ENCODE assay signal across 21 mouse cellular contexts in the genomic region with DNA sequence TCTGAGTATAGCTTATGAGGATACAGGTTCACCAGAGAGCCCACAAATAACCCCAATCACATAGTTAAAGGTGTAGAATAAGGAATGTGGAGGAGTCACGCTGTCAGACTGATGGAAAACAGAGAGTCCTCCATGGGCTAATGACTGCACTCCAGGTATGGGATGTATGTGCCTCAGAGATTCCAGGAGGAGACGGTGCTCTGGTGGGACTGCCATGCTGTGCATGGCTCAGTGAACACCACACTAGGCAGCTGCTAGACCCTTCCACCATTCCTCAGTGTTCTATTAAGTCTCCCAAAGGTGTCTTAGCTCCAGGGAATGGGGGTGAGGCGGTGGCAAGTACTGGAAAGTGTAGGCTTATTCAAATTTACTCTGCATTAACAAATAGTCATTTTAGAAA.
A peak's percentile ranks its signal among the peaks of the same experiment; 100 is the strongest.
DNase-seq lines count a peak whose midpoint lies in the region; ATAC-seq lines count a peak whose summit lies in the region.
"Had no signal": no experiment of that assay in that cellular context is flagged by ENCODE, and none has a peak within 500 bp of the region (broad histone marks: within the 10 kb centered on the region; RNA-seq: fewer than 3 reads in every experiment).

No protein-coding gene starts in this region.

- H3K27me3 ChIP-seq in kidney, embryonic 14.5 days (ENCODE audit: control insufficient read depth, insufficient read depth, low read length): no peaks in the 10 kb centered on the region
- no peaks in the 10 kb centered on the region for H3K27me3 ChIP-seq in kidney, embryonic 16.5 days (ENCODE audit: insufficient read depth, low read length)
- H3K27me3 ChIP-seq: embryonic facial prominence, embryonic 13.5 days; embryonic facial prominence, embryonic 15.5 days; forebrain, embryonic 12.5 days had no signal

- no peak for DNase-seq in kidney, postnatal 14 days
- DNase-seq in kidney, adult 9 months: no peak
- DNase-seq: adrenal gland, adult 2 months; adrenal gland, postnatal 10 days; adrenal gland, postnatal 25 days; cerebellum, adult 11 months; cerebellum, adult 18-20 months; cerebellum, adult 8-10 months; cerebellum, adult 9-11 months; cerebellum, postnatal 14 days; cerebellum, postnatal 36 days; embryo, embryonic 11 days had no signal

- WGBS in kidney, embryonic 14.5 days: 66% methylated on average over 3 of the region's 3 CpGs
- 55% methylated on average over 3 of the region's 3 CpGs for WGBS in kidney, embryonic 16.5 days

- no peaks in the 10 kb centered on the region for H3K9me3 ChIP-seq in kidney, embryonic 14.5 days (ENCODE audit: control insufficient read depth, low read length)
- H3K9me3 ChIP-seq in kidney, embryonic 16.5 days (ENCODE audit: low read length): no peaks in the 10 kb centered on the region
- H3K9me3 ChIP-seq: embryonic facial prominence, embryonic 13.5 days; embryonic facial prominence, embryonic 15.5 days; forebrain, embryonic 10.5 days; forebrain, embryonic 12.5 days had no signal

- no peak overlapping the region for H3K4me3 ChIP-seq in kidney, embryonic 14.5 days (ENCODE audit: low read length)
- H3K4me3 ChIP-seq in kidney, embryonic 16.5 days (ENCODE audit: low read length): no peak overlapping the region
- H3K4me3 ChIP-seq: embryonic facial prominence, embryonic 13.5 days; embryonic facial prominence, embryonic 15.5 days; erythroblast, embryonic 14.5 days; forebrain, embryonic 10.5 days; forebrain, embryonic 12.5 days had no signal

- H3K36me3 ChIP-seq in kidney, embryonic 14.5 days (ENCODE audit: control insufficient read depth, insufficient read depth, low read length): no peaks in the 10 kb centered on the region
- no peaks in the 10 kb centered on the region for H3K36me3 ChIP-seq in kidney, embryonic 16.5 days (ENCODE audit: insufficient read depth, low read length)
- H3K36me3 ChIP-seq: embryonic facial prominence, embryonic 13.5 days; embryonic facial prominence, embryonic 15.5 days; forebrain, embryonic 10.5 days; forebrain, embryonic 12.5 days had no signal

- H3K9ac ChIP-seq in kidney, embryonic 14.5 days (ENCODE audit: low read depth, low read length): no peak overlapping the region
- H3K9ac ChIP-seq in kidney, embryonic 16.5 days (replicated peaks; ENCODE audit: low read length): no peak overlapping the region
- H3K9ac ChIP-seq: embryonic facial prominence, embryonic 13.5 days; embryonic facial prominence, embryonic 15.5 days; forebrain, embryonic 12.5 days had no signal

- ATAC-seq in kidney, embryonic 14.5 days (ENCODE audit: low FRiP score, low TSS enrichment): peak; percentile 68; the same call in 1 of the 2 replicates
- peak; percentile 91 for ATAC-seq in kidney, embryonic 16.5 days (ENCODE audit: low FRiP score, low TSS enrichment)
- ATAC-seq: forebrain, embryonic 14.5 days; forebrain, embryonic 16.5 days had no signal

- no peak overlapping the region for H3K27ac ChIP-seq in kidney, embryonic 14.5 days (ENCODE audit: low read depth, low read length)
- H3K27ac ChIP-seq in kidney, embryonic 16.5 days (ENCODE audit: low read length): no peak overlapping the region
- H3K27ac ChIP-seq: embryonic facial prominence, embryonic 13.5 days; embryonic facial prominence, embryonic 15.5 days; forebrain, embryonic 10.5 days; forebrain, embryonic 12.5 days had no signal

- no peak overlapping the region for H3K4me2 ChIP-seq in kidney, embryonic 14.5 days (replicated peaks; ENCODE audit: low read depth, low read length)
- no peak overlapping the region for H3K4me2 ChIP-seq in kidney, embryonic 16.5 days (replicated peaks; ENCODE audit: low read depth, low read length)
- H3K4me2 ChIP-seq: embryonic facial prominence, embryonic 13.5 days; embryonic facial prominence, embryonic 15.5 days; forebrain, embryonic 12.5 days had no signal

- no peaks in the 10 kb centered on the region for H3K4me1 ChIP-seq in kidney, embryonic 14.5 days (ENCODE audit: control insufficient read depth, insufficient read depth, low read length)
- H3K4me1 ChIP-seq in kidney, embryonic 16.5 days (ENCODE audit: insufficient read depth, low read length): no peaks in the 10 kb centered on the region
- H3K4me1 ChIP-seq: embryonic facial prominence, embryonic 13.5 days; embryonic facial prominence, embryonic 15.5 days; forebrain, embryonic 12.5 days had no signal
